Mouse (Mus musculus) heart, embryonic 10.5 days (tissue): ENCODE measurements around the gene Ppih. TPM values are rescaled to one million over a fixed set of nuclear protein-coding genes. Genes with fewer than 3 reads are reported as not detected.

ENCODE experiments used
- polyA plus RNA-seq: library from polyadenylated mRNA; unstranded; fragments of >200 nt; fragmentation: Nextera tagmentation; extraction: Ambion mirVana; gene quantifications from 2 replicates; pipeline ENCODE4 v1.2.1, GENCODE M21; 2016

The Ppih gene
- polyA plus RNA-seq, 1 experiment from 2014 or later = 98.8 TPM

Other genes with a start within 250 kb of the Ppih start
- gene Slc2a1, start 211.8 kb downstream of the Ppih start, polyA plus RNA-seq = 549 and 607 TPM in 2 replicates
- 8.1 and 10.0 TPM in 2 replicates for gene Zfp691, start 146.4 kb downstream of the Ppih start, polyA plus RNA-seq
- gene Ermap, start 130.5 kb downstream of the Ppih start, polyA plus RNA-seq = 26.6 and 31.9 TPM in 2 replicates
- 126 and 154 TPM in 2 replicates for gene Svbp, start 125.2 kb downstream of the Ppih start, polyA plus RNA-seq
- not detected in 2 replicates for gene Tmem269, start 102.3 kb downstream of the Ppih start, polyA plus RNA-seq
- gene AU022252, start 87.8 kb downstream of the Ppih start, polyA plus RNA-seq = 35.8 and 44.0 TPM in 2 replicates
- 29.1 and 29.6 TPM in 2 replicates for gene P3h1, start 87.6 kb downstream of the Ppih start, polyA plus RNA-seq
- gene Cldn19, start 65.1 kb downstream of the Ppih start, polyA plus RNA-seq = 0.16 TPM in 1 of 2 replicates, not detected in the other
- 712 and 1,091 TPM in 2 replicates for gene Ybx1, start 25.9 kb downstream of the Ppih start, polyA plus RNA-seq
- 3.1 and 3.6 TPM in 2 replicates for gene Ccdc30, start 95.0 kb upstream of the Ppih start, polyA plus RNA-seq
- gene Ppcs, start 101.9 kb upstream of the Ppih start, polyA plus RNA-seq = 30.4 and 33.5 TPM in 2 replicates
- gene Zmynd12, start 102.3 kb upstream of the Ppih start, polyA plus RNA-seq = 0.15 and 0.34 TPM in 2 replicates
- 4.4 and 8.2 TPM in 2 replicates for gene Rimkla, start 172.1 kb upstream of the Ppih start, polyA plus RNA-seq
- 22.0 and 28.4 TPM in 2 replicates for gene Foxj3, start 216.5 kb upstream of the Ppih start, polyA plus RNA-seq
- 3.2 and 4.6 TPM in 2 replicates for gene Frg2f1, start 219.0 kb upstream of the Ppih start, polyA plus RNA-seq